Mouse (Mus musculus): ENCODE data around the gene Hc. TPM values are rescaled to one million over a fixed set of nuclear protein-coding genes. Genes with fewer than 3 reads are reported as not detected.

Gene Hc
- polyA plus RNA-seq, 1 experiment from 2014 or later = 16.0 TPM

- no peak overlapping the region for H3K9ac ChIP-seq
- H3K36me3 ChIP-seq = no peaks in the 10 kb centered on the region
- 64% methylated on average over 2 of the region's 2 CpGs for WGBS (ENCODE audit: insufficient replicate concordance)
- H3K9me3 ChIP-seq (replicated peaks) = no peaks in the 10 kb centered on the region
- H3K4me2 ChIP-seq = no peak overlapping the region
- H3K27ac ChIP-seq = no peak overlapping the region
- H3K4me1 ChIP-seq = no peaks in the 10 kb centered on the region
- no peak overlapping the region for H3K4me3 ChIP-seq
- no peak for ATAC-seq
- no peaks in the 10 kb centered on the region for H3K27me3 ChIP-seq (replicated peaks)
Measured at GRCm38 (mm10) chr2:35044956-35045355, 16.3 kb downstream of the Hc start.

- Histone ChIP-seq H3K27ac (no peak overlapping the region), H3K36me3 (no peaks in the 10 kb centered on the region), H3K4me3 (no peak overlapping the region), H3K4me2 (no peak overlapping the region), H3K9me3 (replicated peaks) (no peaks in the 10 kb centered on the region), H3K27me3 (replicated peaks) (0 out of 2 replicates have a peak, but pooled peaks cover 4% of the 10 kb centered on the region), H3K4me1 (no peaks in the 10 kb centered on the region), H3K9ac (no peak overlapping the region)
- ATAC-seq = no peak
- 77% methylated on average over 9 of the region's 9 CpGs for WGBS (ENCODE audit: insufficient replicate concordance)
Measured at GRCm38 (mm10) chr2:35038580-35039375, 22.5 kb downstream of the Hc start.

- no peaks in the 10 kb centered on the region for H3K9me3 ChIP-seq (replicated peaks)
- H3K27ac ChIP-seq = no peak overlapping the region
- H3K4me2 ChIP-seq = no peak overlapping the region
- H3K9ac ChIP-seq = no peak overlapping the region
- 0 out of 2 replicates have a peak, but pooled peaks cover 2% of the 10 kb centered on the region for H3K36me3 ChIP-seq
- H3K27me3 ChIP-seq (replicated peaks) = no peaks in the 10 kb centered on the region
- 66% methylated on average over 3 of the region's 3 CpGs for WGBS (ENCODE audit: insufficient replicate concordance)
- H3K4me3 ChIP-seq = no peak overlapping the region
- no peak for ATAC-seq
- no peaks in the 10 kb centered on the region for H3K4me1 ChIP-seq
Measured at GRCm38 (mm10) chr2:35024646-35025154, 36.5 kb downstream of the Hc start.

GRCm38 (mm10) chr2:35021806-35022205 lies 39.4 kb downstream of the Hc start:
- ATAC-seq = no peak
- Histone ChIP-seq H3K27ac (no peak overlapping the region), H3K9me3 (replicated peaks) (no peaks in the 10 kb centered on the region), H3K36me3 (0 out of 2 replicates have a peak, but pooled peaks cover 2% of the 10 kb centered on the region), H3K4me3 (no peak overlapping the region), H3K9ac (no peak overlapping the region), H3K4me2 (no peak overlapping the region), H3K4me1 (no peaks in the 10 kb centered on the region), H3K27me3 (replicated peaks) (no peaks in the 10 kb centered on the region)
- WGBS (ENCODE audit: insufficient replicate concordance) = 69% methylated on average over 5 of the region's 5 CpGs

- H3K9ac ChIP-seq = no peak overlapping the region
- H3K36me3 ChIP-seq = no peaks in the 10 kb centered on the region
- H3K9me3 ChIP-seq (replicated peaks) = no peaks in the 10 kb centered on the region
- H3K27ac ChIP-seq = no peak overlapping the region
- ATAC-seq = no peak
- no peaks in the 10 kb centered on the region for H3K4me1 ChIP-seq
- H3K4me3 ChIP-seq = no peak overlapping the region
- 21% methylated on average over 6 of the region's 6 CpGs for WGBS (ENCODE audit: insufficient replicate concordance)
- no peaks in the 10 kb centered on the region for H3K27me3 ChIP-seq (replicated peaks)
- H3K4me2 ChIP-seq = no peak overlapping the region
Measured at GRCm38 (mm10) chr2:35015861-35016260, 45.4 kb downstream of the Hc start.

GRCm38 (mm10) chr2:35011649-35012048 lies 49.6 kb downstream of the Hc start:
- H3K36me3 ChIP-seq = 0 out of 2 replicates have a peak, but pooled peaks cover 3% of the 10 kb centered on the region
- H3K9me3 ChIP-seq (replicated peaks) = no peaks in the 10 kb centered on the region
- H3K4me1 ChIP-seq = no peaks in the 10 kb centered on the region
- ATAC-seq = no peak
- H3K9ac ChIP-seq = no peak overlapping the region
- no peak overlapping the region for H3K4me3 ChIP-seq
- WGBS (ENCODE audit: insufficient replicate concordance) = 69% methylated on average over 8 of the region's 8 CpGs
- 0 out of 2 replicates have a peak, but pooled peaks cover 6% of the 10 kb centered on the region for H3K27me3 ChIP-seq (replicated peaks)
- no peak overlapping the region for H3K27ac ChIP-seq
- H3K4me2 ChIP-seq = no peak overlapping the region

- Histone ChIP-seq H3K9ac (no peak overlapping the region), H3K4me2 (no peak overlapping the region), H3K4me1 (no peaks in the 10 kb centered on the region), H3K9me3 (replicated peaks) (no peaks in the 10 kb centered on the region), H3K27me3 (replicated peaks) (peaks cover 2% of the 10 kb centered on the region; the same call in 1 of the 2 replicates), H3K4me3 (no peak overlapping the region), H3K36me3 (no peaks in the 10 kb centered on the region), H3K27ac (no peak overlapping the region)
- WGBS (ENCODE audit: insufficient replicate concordance) = 67% methylated on average over 9 of the region's 9 CpGs
- no peak for ATAC-seq
Measured at GRCm38 (mm10) chr2:34998956-34999355, 62.3 kb downstream of the Hc start.

GRCm38 (mm10) chr2:34996506-34996905 lies 64.7 kb downstream of the Hc start:
- Histone ChIP-seq H3K4me2 (no peak overlapping the region), H3K27ac (no peak overlapping the region), H3K27me3 (replicated peaks) (peaks cover 15% of the 10 kb centered on the region; the same call in 1 of the 2 replicates), H3K36me3 (no peaks in the 10 kb centered on the region), H3K4me1 (no peaks in the 10 kb centered on the region), H3K9me3 (replicated peaks) (no peaks in the 10 kb centered on the region), H3K9ac (no peak overlapping the region), H3K4me3 (no peak overlapping the region)
- ATAC-seq = no peak
- 62% methylated on average over 5 of the region's 5 CpGs for WGBS (ENCODE audit: insufficient replicate concordance)

- no peak overlapping the region for H3K4me2 ChIP-seq
- H3K4me3 ChIP-seq = no peak overlapping the region
- no peaks in the 10 kb centered on the region for H3K36me3 ChIP-seq
- no peaks in the 10 kb centered on the region for H3K9me3 ChIP-seq (replicated peaks)
- no peak overlapping the region for H3K27ac ChIP-seq
- WGBS (ENCODE audit: insufficient replicate concordance) = 68% methylated on average over 5 of the region's 5 CpGs
- no peak for ATAC-seq
- no peaks in the 10 kb centered on the region for H3K4me1 ChIP-seq
- H3K9ac ChIP-seq = no peak overlapping the region
- peaks cover 18% of the 10 kb centered on the region; the same call in 1 of the 2 replicates for H3K27me3 ChIP-seq (replicated peaks)
Measured at GRCm38 (mm10) chr2:34993696-34994356, 67.4 kb downstream of the Hc start.

- no peaks in the 10 kb centered on the region for H3K4me1 ChIP-seq
- H3K4me3 ChIP-seq = no peak overlapping the region
- no peak overlapping the region for H3K27ac ChIP-seq
- ATAC-seq = no peak
- no peaks in the 10 kb centered on the region for H3K9me3 ChIP-seq (replicated peaks)
- peaks cover 18% of the 10 kb centered on the region; the same call in 1 of the 2 replicates for H3K27me3 ChIP-seq (replicated peaks)
- 22% methylated on average over 9 of the region's 9 CpGs for WGBS (ENCODE audit: insufficient replicate concordance)
- no peak overlapping the region for H3K4me2 ChIP-seq
- H3K36me3 ChIP-seq = no peaks in the 10 kb centered on the region
- H3K9ac ChIP-seq = no peak overlapping the region
Measured at GRCm38 (mm10) chr2:34992729-34993695, 68.2 kb downstream of the Hc start.

- Histone ChIP-seq H3K9ac (no peak overlapping the region), H3K36me3 (no peaks in the 10 kb centered on the region), H3K4me3 (no peak overlapping the region), H3K4me1 (no peaks in the 10 kb centered on the region), H3K27me3 (replicated peaks) (peaks cover 18% of the 10 kb centered on the region; the same call in 1 of the 2 replicates), H3K4me2 (no peak overlapping the region), H3K9me3 (replicated peaks) (no peaks in the 10 kb centered on the region), H3K27ac (no peak overlapping the region)
- no peak for ATAC-seq
- 66% methylated on average over 3 of the region's 3 CpGs for WGBS (ENCODE audit: insufficient replicate concordance)
Measured at GRCm38 (mm10) chr2:34991966-34992365, 69.3 kb downstream of the Hc start.

All from liver, embryonic 12.5 days (tissue).